Mouse (Mus musculus) CH12.LX (cell line): ENCODE measurements at regions not wholly inside any gene's neighbourhood (a gene's known extent, or its start where the extent isn't known, plus 50 kb on each side); places are given as distances from the start of the nearest gene placed in this dataset.

ENCODE experiments used
- DNase-seq: peaks from one replicate; pipeline ENCODE4 v3.0.0-alpha.2; 2013; ENCODE audit errors: extremely low read depth
- H3K27ac ChIP-seq: 2 replicates; pipeline ENCODE4 v1.5.1; 2012; ENCODE audit warnings: low read depth, mild to moderate bottlenecking, control low read depth, moderate library complexity; ENCODE audit not compliant: insufficient read depth
- H3K27me3 ChIP-seq: replicated peaks from 2 replicates; pipeline ENCODE3; 2012; ENCODE audit warnings: inconsistent platforms
- H3K36me3 ChIP-seq, 2 experiments: replicated peaks in 1 of 2; 2 replicates each; pipeline versions ENCODE3 to v1.6.1; 2012; ENCODE audit warnings: inconsistent platforms in 1 of 2, low read length in 1 of 2, mild to moderate bottlenecking in 1 of 2, mixed read lengths in 1 of 2, moderate library complexity in 1 of 2; ENCODE audit not compliant: control insufficient read depth in 1 of 2, insufficient read depth in 1 of 2
- H3K4me1 ChIP-seq, 2 experiments: 2 replicates each; pipeline ENCODE4 v1.6.1; 2012; ENCODE audit warnings: inconsistent platforms in 1 of 2, moderate library complexity in 1 of 2; ENCODE audit not compliant: insufficient read depth in 2 of 2, control insufficient read depth in 1 of 2
- H3K4me2 ChIP-seq: 2 replicates; pipeline ENCODE4 v1.6.1; 2012; ENCODE audit warnings: low read depth, mild to moderate bottlenecking, control low read depth; ENCODE audit not compliant: poor library complexity, insufficient read depth, severe bottlenecking
- H3K4me3 ChIP-seq, 3 experiments: fragments of 150-350 bp in 1 of 3; sonication (generic) in 1 of 3; replicated peaks in 1 of 3; 2 replicates each; pipeline versions ENCODE3 to v1.5.1; 2011 to 2012; ENCODE audit warnings: low read depth in 2 of 3, low read length in 2 of 3, mild to moderate bottlenecking in 2 of 3, moderate library complexity in 2 of 3, control low read depth in 1 of 3, improper control_type of control experiment in 1 of 3, inconsistent platforms in 1 of 3, mixed read lengths in 1 of 3; ENCODE audit not compliant: poor library complexity in 1 of 3
- H3K79me2 ChIP-seq: replicated peaks from 2 replicates; pipeline ENCODE4 v1.6.1; 2012; ENCODE audit warnings: mild to moderate bottlenecking, moderate library complexity; ENCODE audit not compliant: control insufficient read depth, poor library complexity, insufficient read depth, severe bottlenecking; ENCODE audit errors: extremely low read depth
- H3K9ac ChIP-seq: 2 replicates; pipeline ENCODE4 v1.6.1; 2012; ENCODE audit warnings: low read depth, mild to moderate bottlenecking, control low read depth, moderate library complexity; ENCODE audit not compliant: insufficient read depth
- H3K9me3 ChIP-seq: replicated peaks from 2 replicates; pipeline ENCODE3; 2012; ENCODE audit warnings: low read length, inconsistent platforms, mixed read lengths
- BHLHE40 ChIP-seq: IDR thresholded peaks from 2 replicates; pipeline ENCODE4 v1.6.1; 2011; ENCODE audit warnings: mild to moderate bottlenecking, low read depth, low read length, improper control_type of control experiment
- CHD1 ChIP-seq: IDR thresholded peaks from 2 replicates; pipeline ENCODE4 v1.6.1; 2012; ENCODE audit warnings: low read depth, low read length, improper control_type of control experiment, inconsistent platforms
- CTCF ChIP-seq, 2 experiments: IDR thresholded peaks in 1 of 2; conservative IDR thresholded peaks in 1 of 2; 2 replicates each; pipeline ENCODE4 v1.5.1; 2011 to 2012; ENCODE audit warnings: low read depth in 2 of 2, low read length in 2 of 2, improper control_type of control experiment in 1 of 2, inconsistent platforms in 1 of 2, mild to moderate bottlenecking in 1 of 2, moderate library complexity in 1 of 2
- ELF1 ChIP-seq: IDR thresholded peaks from 2 replicates; pipeline ENCODE4 v1.6.1; 2014; ENCODE audit warnings: low read depth, mild to moderate bottlenecking, inconsistent platforms, low read length, improper control_type of control experiment
- ETS1 ChIP-seq: conservative IDR thresholded peaks from 2 replicates; pipeline ENCODE4 v1.6.1; 2012; ENCODE audit warnings: low read depth, mild to moderate bottlenecking, inconsistent platforms, low read length, improper control_type of control experiment, moderate library complexity
- GABPA ChIP-seq: IDR thresholded peaks from 2 replicates; pipeline ENCODE4 v1.6.1; 2012; ENCODE audit warnings: low read depth, low read length, improper control_type of control experiment, inconsistent platforms; ENCODE audit not compliant: insufficient replicate concordance
- HCFC1 ChIP-seq: IDR thresholded peaks from 2 replicates; pipeline ENCODE4 v1.6.1; 2012; ENCODE audit warnings: low read depth, mild to moderate bottlenecking, inconsistent platforms, low read length, improper control_type of control experiment
- IRF4 ChIP-seq: IDR thresholded peaks from 2 replicates; pipeline ENCODE4 v1.6.1; 2014; ENCODE audit warnings: low read depth, mild to moderate bottlenecking, inconsistent platforms, low read length, improper control_type of control experiment
- KAT2A ChIP-seq: IDR thresholded peaks from 2 replicates; pipeline ENCODE4 v1.6.1; 2012; ENCODE audit warnings: low read length, improper control_type of control experiment, inconsistent platforms; ENCODE audit not compliant: insufficient replicate concordance
- MAX ChIP-seq: IDR thresholded peaks from 2 replicates; pipeline ENCODE4 v1.6.1; 2011; ENCODE audit warnings: low read length, improper control_type of control experiment
- MYC ChIP-seq: IDR thresholded peaks from 2 replicates; pipeline ENCODE4 v1.6.1; 2011; ENCODE audit warnings: low read depth, mild to moderate bottlenecking, improper control_type of control experiment, low read length
- NRF1 ChIP-seq: IDR thresholded peaks from 2 replicates; pipeline ENCODE4 v1.6.1; 2014; ENCODE audit warnings: low read depth, mild to moderate bottlenecking, inconsistent platforms, low read length, improper control_type of control experiment, moderate library complexity
- POLR2AphosphoS2 ChIP-seq: IDR thresholded peaks from 2 replicates; pipeline ENCODE4 v1.6.1; 2011; ENCODE audit warnings: low read depth, low read length, improper control_type of control experiment
- RAD21 ChIP-seq: IDR thresholded peaks from 2 replicates; pipeline ENCODE4 v1.6.1; 2011; ENCODE audit warnings: low read depth, mild to moderate bottlenecking, low read length, improper control_type of control experiment, moderate library complexity
- RCOR1 ChIP-seq: conservative IDR thresholded peaks from 2 replicates; pipeline ENCODE4 v1.6.1; 2012; ENCODE audit warnings: low read depth, mild to moderate bottlenecking, inconsistent platforms, low read length, improper control_type of control experiment
- SMC3 ChIP-seq: IDR thresholded peaks from 2 replicates; pipeline ENCODE4 v1.6.1; 2011; ENCODE audit warnings: low read depth, low read length, improper control_type of control experiment
- TBP ChIP-seq: conservative IDR thresholded peaks from 2 replicates; pipeline ENCODE4 v1.6.1; 2011; ENCODE audit warnings: low read depth, low read length, improper control_type of control experiment
- TCF12 ChIP-seq: IDR thresholded peaks from 2 replicates; pipeline ENCODE4 v1.6.1; 2014; ENCODE audit warnings: low read depth, mild to moderate bottlenecking, inconsistent platforms, low read length, improper control_type of control experiment
- UBTF ChIP-seq: IDR thresholded peaks from 2 replicates; pipeline ENCODE4 v1.6.1; 2012; ENCODE audit warnings: low read depth, mild to moderate bottlenecking, inconsistent platforms, low read length, improper control_type of control experiment, moderate library complexity
- ZC3H11A ChIP-seq: IDR thresholded peaks from 2 replicates; pipeline ENCODE4 v1.6.1; 2012; ENCODE audit warnings: low read depth, mild to moderate bottlenecking, inconsistent platforms, low read length, improper control_type of control experiment
- ZNF384 ChIP-seq: IDR thresholded peaks from 2 replicates; pipeline ENCODE4 v1.6.1; 2012; ENCODE audit warnings: low read depth, low read length, improper control_type of control experiment, inconsistent platforms
- dilution Hi-C: fragments of 300-500 bp; cut with MboI; formaldehyde crosslinking; loops from 2 replicates; pipeline ENCODE4 v1.14.3; 2020; ENCODE audit warnings: low sequenced_read_pairs; ENCODE audit not compliant: extremely low pct_unique_long_range_greater_than_20kb, extremely low pct_ligation_motif_present
- in situ Hi-C: fragments of 300-500 bp; cut with MboI; formaldehyde crosslinking; loops from 3 replicates; pipeline ENCODE4 v1.14.3; 2019; ENCODE audit warnings: low sequenced_read_pairs, low pct_ligation_motif_present, low pct_unique_long_range_greater_than_20kb, mixed read lengths

- in situ Hi-C loops = no loop called here
- Histone ChIP-seq H3K27me3 (no peaks in the 10 kb centered on the region), H3K9ac (no peak overlapping the region)
Observed at GRCm38 (mm10) chr13:80798863-80799817, 84.0 kb upstream of the Arrdc3 start.

GRCm38 (mm10) chr13:80806172-80806571 is 77.0 kb upstream of the Arrdc3 start:
- Histone ChIP-seq H3K9ac (no peak overlapping the region), H3K27ac (no peak overlapping the region), H3K27me3 (no peaks in the 10 kb centered on the region), H3K4me2 (no peak overlapping the region), H3K9me3 (no peaks in the 10 kb centered on the region), H3K4me1 (no peaks in the 10 kb centered on the region), H3K79me2 (no peaks in the 10 kb centered on the region), H3K36me3 (no peaks in the 10 kb centered on the region), H3K4me3 (no peak overlapping the region)
- TF ChIP-seq RAD21 (peak; percentile 75), NRF1 (no peak), BHLHE40 (no peak), GABPA (no peak), CTCF (conservative IDR thresholded peaks at IDR 0.05 in 1 of 2, IDR thresholded peaks at IDR 0.05 in 1 of 2; ENCODE audit: low read depth in 2 of 2, low read length in 2 of 2) (peak; percentile 13 to 79; a peak in 3 of 4 replicates), ETS1 (no peak), POLR2AphosphoS2 (no peak), UBTF (no peak), TBP (no peak), ZNF384 (no peak), SMC3 (peak; percentile 53), ZC3H11A (no peak), MYC (no peak), TCF12 (no peak), HCFC1 (no peak)
- DNase-seq = peak; percentile 55
- in situ Hi-C loops = no loop called here
- dilution Hi-C loops = no loop called here

More at GRCm38 (mm10) chr13:80798863-80799817, 84.0 kb upstream of the Arrdc3 start:
- H3K9me3 ChIP-seq = no peaks in the 10 kb centered on the region
- no peak overlapping the region for H3K4me2 ChIP-seq
- no peak for TF ChIP-seq KAT2A
- TF ChIP-seq GABPA = no peak
- TF ChIP-seq TBP = no peak
- TF ChIP-seq CHD1 = no peak
- TF ChIP-seq RCOR1 = no peak
- no peak for TF ChIP-seq MAX
- no peak for TF ChIP-seq ELF1
- no peak for TF ChIP-seq TCF12
- TF ChIP-seq IRF4 = no peak
- DNase-seq = no peak
- no peaks in the 10 kb centered on the region for H3K36me3 ChIP-seq
- H3K4me1 ChIP-seq = no peaks in the 10 kb centered on the region
- dilution Hi-C loops = no loop called here
- no peak overlapping the region for H3K27ac ChIP-seq
- no peaks in the 10 kb centered on the region for H3K79me2 ChIP-seq
- H3K4me3 ChIP-seq = no peak overlapping the region
